Mouse (Mus musculus) embryonic fibroblast, embryonic 13.5 days (primary cell): Measurements from ENCODE around the gene Rhd.

Experiments used
- CTCF ChIP-seq: IDR thresholded peaks from 2 replicates; pipeline ENCODE4 v1.5.1; 2011; ENCODE audit warnings: mild to moderate bottlenecking, control low read depth, low read length, moderate library complexity, borderline replicate concordance; ENCODE audit not compliant: insufficient read depth
- POLR2A ChIP-seq: IDR thresholded peaks from 2 replicates; pipeline ENCODE4 v1.6.1; 2011; ENCODE audit warnings: low read depth, mild to moderate bottlenecking, control low read depth, low read length, moderate library complexity

DNA sequence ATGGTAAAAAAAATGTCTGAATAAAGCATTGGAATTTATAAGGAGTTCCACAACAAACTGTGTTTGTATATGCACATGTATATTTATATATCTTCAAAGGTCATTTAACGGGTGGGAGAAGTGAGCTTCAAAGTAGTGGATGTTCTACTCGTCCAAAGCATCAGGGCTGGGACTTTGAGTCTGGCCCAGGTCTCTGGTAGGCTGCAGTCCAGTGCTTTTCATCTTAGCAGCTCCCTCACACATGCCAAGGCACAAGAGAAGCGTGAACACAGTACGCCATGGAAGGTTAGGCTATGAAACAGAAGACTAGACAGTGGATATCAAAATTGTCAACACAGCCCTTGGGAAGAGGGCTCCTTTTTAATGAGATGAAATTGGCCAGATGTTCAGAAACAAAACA lies 13.8 kb upstream of the Rhd start:
- TF ChIP-seq POLR2A (no peak), CTCF (no peak)
